Mouse (Mus musculus) liver, embryonic 13.5 days (tissue): ENCODE data around the gene Psma4. TPM values are rescaled to one million over a fixed set of nuclear protein-coding genes. Genes with fewer than 3 reads are reported as not detected.

ENCODE experiments used
- ATAC-seq: fragments of 200-750 bp; cut with Nextera tagmentation; 2 replicates; pipeline ENCODE4 v1.8.0; 2017; ENCODE audit warnings: low read depth, mild to moderate bottlenecking, moderate number of reproducible peaks, moderate library complexity
- DNase-seq: peaks from one replicate; pipeline ENCODE4 v3.0.0; 2022
- H3K27ac ChIP-seq: fragments of 300-500 bp; sonication (generic); 2 replicates; pipeline ENCODE4 v1.5.1; 2015; ENCODE audit warnings: moderate library complexity, mild to moderate bottlenecking, inconsistent platforms
- H3K27me3 ChIP-seq: fragments of 300-500 bp; sonication (generic); 2 replicates; pipeline ENCODE4 v1.6.1; 2015; ENCODE audit warnings: mild to moderate bottlenecking, inconsistent platforms
- H3K36me3 ChIP-seq: fragments of 300-500 bp; sonication (generic); 2 replicates; pipeline ENCODE4 v1.6.1; 2015; ENCODE audit warnings: mild to moderate bottlenecking, inconsistent platforms
- H3K4me1 ChIP-seq: fragments of 300-500 bp; sonication (generic); replicated peaks from 2 replicates; pipeline ENCODE4 v1.6.1; 2015; ENCODE audit warnings: inconsistent platforms
- H3K4me2 ChIP-seq: fragments of 300-500 bp; sonication (generic); 2 replicates; pipeline ENCODE4 v1.6.1; 2015; ENCODE audit warnings: inconsistent platforms, mild to moderate bottlenecking, moderate library complexity
- H3K4me3 ChIP-seq: fragments of 300-500 bp; sonication (generic); replicated peaks from 2 replicates; pipeline ENCODE4 v1.5.1; 2015; ENCODE audit warnings: mild to moderate bottlenecking, inconsistent platforms
- H3K9ac ChIP-seq: fragments of 300-500 bp; sonication (generic); 2 replicates; pipeline ENCODE4 v1.6.1; 2015; ENCODE audit warnings: mild to moderate bottlenecking, inconsistent platforms
- H3K9me3 ChIP-seq: fragments of 300-500 bp; sonication (generic); replicated peaks from 2 replicates; pipeline ENCODE4 v1.6.1; 2016; ENCODE audit warnings: inconsistent platforms
- WGBS: fragments of 180-500 bp; shearing (Covaris S2); methylation state at CpG from one replicate; pipeline ENCODE4 v1.1.7; 2015; ENCODE audit not compliant: insufficient replicate concordance; 5-methylcytosine and 5-hydroxymethylcytosine counted together
- polyA plus RNA-seq: library from polyadenylated mRNA; unstranded; fragments of >200 nt; fragmentation: Nextera tagmentation; extraction: Ambion mirVana; gene quantifications from 2 replicates; pipeline ENCODE4 v1.2.1, GENCODE M21; 2015

The Psma4 gene
- polyA plus RNA-seq, 1 experiment from 2014 or later: 203 TPM

- Histone ChIP-seq H3K36me3 (no peaks in the 10 kb centered on the region), H3K27ac (no peak overlapping the region), H3K4me1 (peaks cover 1% of the 10 kb centered on the region; the same call in 1 of the 2 replicates), H3K9me3 (no peaks in the 10 kb centered on the region), H3K4me3 (no peak overlapping the region), H3K27me3 (peaks cover 29% of the 10 kb centered on the region), H3K4me2 (no peak overlapping the region), H3K9ac (no peak overlapping the region)
- DNase-seq: no peak
- WGBS: 48% methylated on average over 3 of the region's 3 CpGs
- no peak for ATAC-seq
Measured at GRCm38 (mm10) chr9:54990362-54990761, 39.8 kb downstream of the Psma4 start.

DNA sequence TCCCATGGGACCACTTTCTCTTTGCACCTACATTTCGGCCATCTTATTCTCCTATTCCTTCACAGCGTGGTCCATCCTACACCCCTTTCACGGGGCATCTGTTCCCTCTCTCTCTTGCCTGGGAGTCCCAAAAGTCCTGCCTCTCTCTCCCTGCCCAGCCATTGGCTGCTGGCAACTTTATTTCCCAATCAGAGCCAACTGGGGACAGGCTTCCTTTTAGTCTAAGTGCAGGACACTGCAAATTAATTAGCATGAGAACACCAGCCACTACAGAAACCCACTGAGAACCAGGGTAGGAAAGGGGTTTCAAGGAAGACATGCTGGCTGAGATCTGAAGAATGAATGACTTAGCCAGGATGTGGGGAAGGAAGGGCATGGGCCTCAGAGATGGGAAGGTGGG is 43.8 kb downstream of the Psma4 start:
- Histone ChIP-seq H3K4me3 (no peak overlapping the region), H3K27ac (no peak overlapping the region), H3K4me2 (no peak overlapping the region), H3K4me1 (peaks cover 7% of the 10 kb centered on the region), H3K27me3 (peaks cover 24% of the 10 kb centered on the region), H3K9ac (no peak overlapping the region), H3K36me3 (no peaks in the 10 kb centered on the region), H3K9me3 (no peaks in the 10 kb centered on the region)
- DNase-seq: no peak
- ATAC-seq: no peak
- 44% methylated on average over 3 of the region's 3 CpGs for WGBS

GRCm38 (mm10) chr9:54995645-54996044 is 45.1 kb downstream of the Psma4 start:
- H3K4me3 ChIP-seq: no peak overlapping the region
- no peaks in the 10 kb centered on the region for H3K36me3 ChIP-seq
- ATAC-seq (peak; percentile 81), DNase-seq (peak; percentile 15)
- H3K9me3 ChIP-seq: no peaks in the 10 kb centered on the region
- H3K9ac ChIP-seq: no peak overlapping the region
- H3K27me3 ChIP-seq: peaks cover 24% of the 10 kb centered on the region
- no peak overlapping the region for H3K4me2 ChIP-seq
- H3K4me1 ChIP-seq: peaks cover 7% of the 10 kb centered on the region
- WGBS: 22% methylated on average over 3 of the region's 3 CpGs
- H3K27ac ChIP-seq: no peak overlapping the region

- no peak for ATAC-seq
- Histone ChIP-seq H3K27ac (no peak overlapping the region), H3K9ac (no peak overlapping the region), H3K9me3 (no peaks in the 10 kb centered on the region), H3K27me3 (no peaks in the 10 kb centered on the region), H3K4me3 (no peak overlapping the region), H3K4me2 (no peak overlapping the region), H3K36me3 (no peaks in the 10 kb centered on the region), H3K4me1 (no peaks in the 10 kb centered on the region)
- no peak for DNase-seq
- WGBS: 54% methylated on average over 4 of the region's 4 CpGs
Measured at GRCm38 (mm10) chr9:55003609-55004008, 53.0 kb downstream of the Psma4 start.

Other genes starting within 250 kb of the Psma4 start
- gene Wdr61, start 216.3 kb upstream of the Psma4 start, polyA plus RNA-seq: 118 and 128 TPM in 2 replicates
- 3.2 and 3.8 TPM in 2 replicates for gene Crabp1, start 186.0 kb upstream of the Psma4 start, polyA plus RNA-seq
- gene Ireb2, start 87.0 kb upstream of the Psma4 start, polyA plus RNA-seq: 8.9 and 13.4 TPM in 2 replicates
- gene Hykk, start 33.5 kb upstream of the Psma4 start, polyA plus RNA-seq: 1.5 and 2.0 TPM in 2 replicates
- 0.44 and 0.64 TPM in 2 replicates for gene AY074887, start 208 bp downstream of the Psma4 start, polyA plus RNA-seq
- gene Chrna5, start 30.1 kb downstream of the Psma4 start, polyA plus RNA-seq: 0.03 TPM in 1 of 2 replicates, not detected in the other
- 0.05 TPM in 2 replicates for gene Chrna3, start 75.8 kb downstream of the Psma4 start, polyA plus RNA-seq
- gene Chrnb4, start 98.0 kb downstream of the Psma4 start, polyA plus RNA-seq: 0.03 TPM in 1 of 2 replicates, not detected in the other
- 15.6 and 18.2 TPM in 2 replicates for gene Ube2q2, start 198.1 kb downstream of the Psma4 start, polyA plus RNA-seq